Mouse (Mus musculus) adrenal gland, adult (tissue): ENCODE results near the gene Klk7.

ENCODE experiments used
- DNase-seq, 2 experiments: peaks; one replicate each; pipeline ENCODE4 v3.0.0; 2022 to 2023; ENCODE audit warnings: low spot score in 1 of 2; ENCODE audit not compliant: inconsistent age in 2 of 2

The Klk7 gene

DNA sequence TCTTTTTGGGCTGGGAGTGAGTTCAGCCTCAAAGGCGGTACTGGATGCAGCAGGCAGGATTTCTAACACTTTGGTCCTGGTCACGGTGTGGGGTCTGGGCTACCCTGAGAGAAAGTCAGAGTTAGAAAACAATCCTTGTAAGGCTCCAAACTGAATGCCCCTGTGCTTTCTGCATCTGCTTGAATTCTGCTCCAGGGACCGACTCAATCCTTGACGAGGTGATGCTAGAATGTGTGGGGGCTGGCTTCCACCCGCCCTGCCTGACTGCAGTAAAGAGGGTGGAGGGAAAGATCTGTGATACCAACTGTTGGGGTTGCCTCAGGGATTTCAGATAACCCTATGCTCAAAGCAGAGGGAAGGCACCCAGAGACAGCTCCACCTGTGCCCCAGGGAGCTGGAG is at the start of gene Klk7:
Klk7 (plus strand) TSS at position 301 of the 400 bp plus-strand sequence.
- no peak for DNase-seq

DNA sequence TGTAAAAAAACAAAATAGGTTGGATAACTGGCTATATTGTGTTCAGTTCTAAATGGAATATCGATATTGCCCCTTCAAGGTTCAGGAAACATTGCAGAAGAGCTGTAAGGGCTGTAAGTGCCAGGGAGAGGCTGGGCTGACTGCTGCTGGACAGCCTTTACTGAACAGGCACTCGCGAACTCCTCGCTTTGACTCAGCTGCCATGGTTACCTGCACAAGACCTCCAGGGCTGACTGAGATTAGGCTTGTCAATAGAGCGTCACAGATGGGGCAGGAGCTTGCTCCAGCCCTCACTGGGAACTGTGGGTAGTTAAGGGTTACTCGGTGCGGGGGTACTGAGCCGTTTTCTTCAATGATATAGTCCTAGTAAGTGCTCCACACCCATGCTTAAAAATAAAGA is 44.6 kb upstream of the Klk7 start:
- DNase-seq: no peak

DNA sequence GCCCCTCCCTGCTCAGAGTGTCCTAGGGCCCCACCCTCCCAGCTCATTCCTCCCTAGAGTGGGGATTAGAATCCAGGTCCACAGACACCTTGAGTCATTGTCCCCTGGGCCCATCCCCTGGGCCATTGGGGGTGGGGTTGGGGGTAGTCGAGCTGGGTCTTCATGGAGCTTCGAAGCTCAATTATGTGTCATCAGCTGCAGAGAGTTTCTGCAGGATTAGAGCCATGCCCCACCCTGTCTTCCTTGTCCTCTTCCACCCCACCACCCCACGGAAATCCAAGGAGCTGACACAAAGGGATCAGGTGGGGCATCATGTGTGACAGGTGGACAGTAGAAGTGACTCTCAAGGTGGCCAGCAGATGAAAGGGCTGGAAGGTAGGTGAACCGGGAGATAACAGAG is 42.5 kb upstream of the Klk7 start, which contains the start of gene Klk12:
Klk12 (plus strand) TSS at position 301 of the 400 bp plus-strand sequence.
- DNase-seq: no peak

DNA sequence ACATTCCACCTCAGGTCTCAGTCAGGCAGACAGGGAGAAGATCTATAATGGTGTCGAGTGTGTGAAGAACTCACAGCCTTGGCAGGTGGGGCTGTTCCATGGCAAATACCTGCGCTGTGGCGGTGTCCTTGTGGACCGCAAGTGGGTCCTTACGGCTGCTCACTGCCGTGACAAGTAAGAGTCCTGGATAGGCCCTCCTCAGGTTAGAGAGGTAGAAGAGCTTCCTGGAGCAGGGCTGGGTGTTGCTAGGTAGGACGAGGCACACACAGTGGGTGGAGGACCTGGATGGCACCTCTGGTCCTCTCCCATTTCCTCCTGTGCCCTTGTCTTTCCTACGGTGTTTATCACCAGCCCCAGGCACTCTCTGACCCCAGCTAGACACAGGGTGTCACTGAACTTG is 41.5 kb upstream of the Klk7 start:
- DNase-seq: no peak

DNA sequence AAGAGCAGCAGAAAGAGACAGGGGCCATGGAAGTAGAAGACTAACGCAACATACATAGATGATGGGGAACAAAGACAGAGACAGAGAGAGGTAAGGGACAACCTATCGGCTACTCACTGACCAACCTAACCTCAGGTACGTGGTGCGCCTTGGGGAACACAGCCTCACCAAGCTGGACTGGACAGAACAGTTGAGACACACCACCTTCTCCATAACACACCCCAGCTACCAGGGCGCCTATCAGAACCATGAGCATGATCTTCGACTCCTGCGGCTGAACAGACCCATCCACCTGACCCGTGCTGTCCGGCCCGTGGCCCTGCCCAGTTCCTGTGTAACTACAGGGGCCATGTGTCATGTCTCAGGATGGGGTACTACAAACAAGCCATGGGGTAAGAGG is 40.4 kb upstream of the Klk7 start:
- no peak for DNase-seq

DNA sequence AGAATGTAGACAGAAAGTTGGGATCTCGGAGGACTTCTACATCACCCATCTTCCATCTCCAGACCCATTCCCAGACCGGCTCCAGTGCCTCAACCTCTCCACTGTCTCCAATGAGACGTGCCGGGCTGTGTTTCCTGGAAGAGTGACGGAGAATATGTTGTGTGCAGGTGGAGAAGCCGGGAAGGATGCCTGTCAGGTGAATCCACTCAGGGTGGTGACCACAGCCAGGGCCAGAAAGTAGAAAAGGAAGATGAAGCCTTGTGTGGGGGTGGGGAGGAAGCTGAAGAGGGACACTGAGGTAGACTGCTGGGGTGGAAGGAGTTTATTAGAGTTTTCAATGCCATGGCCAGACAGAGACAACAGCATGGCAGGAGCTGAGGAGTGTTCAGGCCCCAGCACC is 39.2 kb upstream of the Klk7 start:
- DNase-seq: no peak

DNA sequence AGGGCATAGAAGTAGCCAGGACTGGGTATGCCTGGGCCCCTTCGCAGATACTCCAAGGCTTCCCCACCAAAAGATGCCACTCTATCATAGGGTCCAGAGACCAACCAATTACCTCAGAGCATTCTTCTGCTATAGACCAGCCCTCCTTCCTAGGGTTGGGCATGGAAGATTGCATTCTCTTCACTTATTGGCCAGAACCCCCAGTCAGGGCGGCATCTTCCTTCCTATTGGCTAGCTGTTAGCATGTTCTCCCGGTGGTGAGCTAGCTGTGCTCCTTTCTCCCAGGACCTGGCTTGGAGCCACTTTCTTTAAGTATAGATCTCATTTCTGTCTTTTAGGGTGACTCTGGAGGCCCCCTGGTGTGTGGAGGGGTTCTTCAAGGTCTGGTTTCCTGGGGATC is 38.2 kb upstream of the Klk7 start:
- no peak for DNase-seq

DNA sequence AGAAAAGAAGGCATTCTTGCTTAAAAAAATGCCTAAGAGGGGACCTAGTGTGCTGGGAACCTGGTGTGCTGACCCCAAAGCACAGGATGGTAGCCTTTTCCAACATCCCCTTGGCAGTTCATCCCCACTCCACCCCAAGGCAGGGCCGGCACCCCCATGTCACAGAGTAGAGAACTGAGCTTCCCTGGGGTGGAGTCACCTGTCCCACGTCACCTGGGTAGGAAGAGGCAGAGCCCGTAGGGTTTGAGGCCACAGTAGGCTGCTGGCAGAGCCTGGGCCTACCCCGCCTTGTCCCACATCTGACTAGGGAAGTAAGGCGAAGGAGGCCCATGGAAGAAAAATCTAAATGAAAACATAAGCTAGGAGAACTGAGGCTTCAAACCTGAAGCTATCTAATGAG is 36.7 kb upstream of the Klk7 start, which contains the start of gene Klk11:
Klk11 (plus strand) TSS at position 241 of the 400 bp plus-strand sequence.
- DNase-seq: no peak

DNA sequence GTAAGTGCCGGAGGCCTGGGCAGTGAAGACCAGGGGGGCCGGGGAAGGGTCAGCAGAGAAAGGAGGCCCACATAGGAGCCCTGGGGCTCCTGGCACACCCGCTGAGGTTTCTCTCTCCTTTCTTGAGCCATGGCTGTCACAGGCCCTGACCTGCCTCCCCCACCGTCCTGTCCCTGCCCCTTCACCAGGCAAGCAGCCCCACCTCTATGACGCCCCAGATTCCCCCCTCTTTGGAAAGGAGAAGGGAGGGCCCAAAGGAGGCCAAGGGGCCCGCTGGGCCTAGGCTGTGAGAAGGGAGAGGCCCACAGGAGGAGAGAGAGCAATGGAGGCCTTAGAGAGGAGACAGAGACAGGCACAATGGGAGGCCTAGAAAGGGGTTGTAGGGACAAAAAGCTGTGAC is 36.3 kb upstream of the Klk7 start:
- no peak for DNase-seq

DNA sequence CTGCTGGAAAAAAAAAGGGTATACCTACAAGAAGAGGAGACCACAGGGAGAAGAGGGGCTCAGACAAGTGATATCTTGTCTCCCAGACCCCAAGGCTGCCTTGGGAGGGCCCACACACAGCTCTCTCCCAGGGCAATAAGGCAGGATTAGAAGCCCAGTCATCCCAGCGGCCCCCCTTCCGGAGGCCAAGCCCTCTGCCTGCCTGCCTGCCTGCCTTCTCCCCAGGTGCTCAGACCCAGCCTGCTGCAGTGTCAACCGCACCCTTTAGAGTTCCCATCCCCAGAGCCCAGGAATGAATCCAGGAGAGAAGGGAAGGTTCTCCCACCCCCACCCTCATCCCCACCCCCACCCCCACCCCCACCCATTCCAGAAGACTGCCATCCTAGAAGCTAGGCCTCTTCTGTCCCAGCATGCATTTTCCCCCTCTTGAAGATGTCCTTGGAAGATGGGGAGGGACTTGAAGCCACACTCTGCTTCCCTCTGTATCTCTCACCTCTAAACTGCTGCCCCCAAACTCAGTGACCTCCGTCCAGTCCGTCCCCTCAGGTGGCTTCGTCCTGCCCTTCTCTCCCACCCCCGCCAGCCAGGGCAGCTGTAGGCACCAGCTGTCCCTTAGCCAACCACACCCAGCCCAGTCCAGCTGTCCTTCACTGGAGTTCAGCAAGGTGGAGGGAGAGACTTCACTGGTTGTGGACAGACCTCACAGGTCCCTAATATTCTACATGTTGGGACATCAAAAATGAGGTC is 35.6 kb upstream of the Klk7 start:
- no peak for DNase-seq

DNA sequence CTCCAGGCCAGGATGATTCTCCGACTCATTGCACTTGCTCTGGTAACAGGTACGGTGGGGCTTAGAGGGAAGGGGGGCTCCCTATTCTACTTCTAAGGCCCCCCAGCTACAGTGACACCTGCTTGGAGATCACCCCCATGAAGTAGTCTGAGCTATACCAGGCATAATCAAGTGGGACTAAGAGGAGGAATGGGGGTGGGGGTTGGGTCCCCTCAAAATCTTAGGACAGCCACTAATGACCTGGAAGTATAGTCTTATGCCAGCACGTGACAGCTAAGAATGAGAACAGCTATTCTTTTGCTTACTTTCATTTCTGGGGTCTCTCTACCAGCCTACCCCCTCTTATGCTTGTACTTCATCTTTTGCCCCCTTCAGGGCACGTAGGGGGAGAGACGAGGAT is 34.6 kb upstream of the Klk7 start:
- no peak for DNase-seq

DNA sequence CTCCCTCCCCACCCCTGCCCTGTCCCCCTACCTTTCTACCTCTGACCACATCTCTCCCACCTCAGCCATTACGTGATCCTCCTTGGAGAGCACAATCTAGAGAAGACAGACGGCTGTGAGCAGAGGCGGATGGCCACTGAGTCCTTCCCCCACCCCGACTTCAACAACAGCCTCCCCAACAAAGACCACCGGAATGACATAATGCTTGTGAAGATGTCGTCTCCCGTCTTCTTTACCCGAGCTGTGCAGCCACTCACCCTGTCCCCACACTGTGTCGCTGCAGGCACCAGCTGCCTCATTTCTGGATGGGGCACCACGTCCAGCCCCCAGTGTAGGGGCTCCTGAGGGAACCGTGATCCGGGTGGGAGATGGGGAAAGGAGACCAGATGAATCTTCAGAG is 33.7 kb upstream of the Klk7 start:
- DNase-seq: no peak

DNA sequence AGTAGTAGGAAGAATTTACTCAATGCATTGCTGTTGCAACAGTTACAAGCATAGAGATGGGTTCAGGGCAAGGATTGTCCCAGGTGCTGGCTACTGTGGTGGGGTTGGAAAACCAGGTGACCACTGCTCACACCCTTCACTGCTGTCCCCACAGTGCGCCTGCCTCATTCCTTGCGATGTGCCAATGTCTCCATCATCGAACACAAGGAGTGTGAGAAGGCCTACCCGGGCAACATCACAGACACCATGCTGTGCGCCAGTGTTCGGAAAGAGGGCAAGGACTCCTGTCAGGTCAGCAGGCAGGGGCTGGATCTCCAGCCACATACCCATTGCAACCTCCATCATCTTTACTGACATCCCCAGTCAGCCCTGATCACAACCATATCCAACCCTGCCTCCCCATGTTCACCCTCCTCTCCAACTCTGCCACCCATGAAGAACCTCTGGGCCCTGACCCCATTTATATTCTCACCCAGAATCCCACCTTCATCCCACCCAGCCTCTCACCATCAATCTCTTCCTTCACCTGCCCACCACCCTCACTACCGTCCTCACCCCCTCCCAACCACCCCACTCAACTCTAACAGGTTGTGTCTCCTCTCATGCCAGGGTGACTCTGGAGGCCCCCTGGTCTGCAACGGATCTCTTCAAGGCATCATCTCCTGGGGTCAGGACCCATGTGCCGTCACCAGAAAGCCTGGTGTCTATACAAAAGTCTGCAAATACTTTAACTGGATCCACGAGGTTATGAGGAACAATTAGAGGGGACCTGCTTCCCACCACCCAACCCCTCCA is 32.7 kb upstream of the Klk7 start:
- DNase-seq: no peak

DNA sequence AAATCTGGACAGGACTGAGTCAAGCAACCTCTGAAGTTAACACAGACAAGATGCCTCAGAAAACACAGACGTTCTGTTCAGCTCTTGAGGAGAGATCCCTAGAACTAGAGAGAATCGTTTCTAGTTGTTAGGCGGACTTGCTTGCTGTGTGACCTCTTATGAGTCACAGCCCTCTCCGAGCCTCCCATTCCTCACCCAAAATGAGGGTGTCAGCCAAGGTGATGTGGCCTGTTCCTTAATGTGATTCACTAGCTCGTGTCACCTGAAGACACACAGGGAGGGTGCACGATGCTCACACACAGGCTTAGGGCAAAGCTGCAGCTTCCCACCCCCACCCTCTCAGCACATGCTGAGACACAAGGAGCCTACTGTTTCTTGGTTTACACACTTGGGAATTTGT is 30.9 kb upstream of the Klk7 start:
- no peak for DNase-seq

DNA sequence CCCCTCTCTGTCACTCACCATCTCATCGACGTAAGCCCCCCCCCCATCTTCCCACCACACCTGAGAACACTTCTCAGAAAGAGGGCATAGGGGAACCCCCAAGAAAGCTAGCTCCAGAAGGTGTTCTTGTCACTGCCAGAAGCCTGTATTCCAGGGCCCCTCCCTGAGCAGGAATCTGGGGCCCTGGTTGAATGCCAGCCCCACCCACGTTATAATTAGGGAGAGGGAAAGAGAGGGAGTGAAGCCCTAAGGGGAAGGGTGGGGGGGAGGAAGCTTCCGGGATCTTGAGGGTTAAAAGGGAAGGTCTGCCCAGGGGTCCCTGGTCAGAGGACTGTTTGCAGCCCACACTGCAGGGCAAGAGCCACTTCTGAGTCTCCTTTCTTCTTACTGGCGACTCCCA is 30.3 kb upstream of the Klk7 start, which contains the start of gene Klk10:
Klk10 (plus strand) TSS at position 290 of the 400 bp plus-strand sequence.
- no peak for DNase-seq

DNA sequence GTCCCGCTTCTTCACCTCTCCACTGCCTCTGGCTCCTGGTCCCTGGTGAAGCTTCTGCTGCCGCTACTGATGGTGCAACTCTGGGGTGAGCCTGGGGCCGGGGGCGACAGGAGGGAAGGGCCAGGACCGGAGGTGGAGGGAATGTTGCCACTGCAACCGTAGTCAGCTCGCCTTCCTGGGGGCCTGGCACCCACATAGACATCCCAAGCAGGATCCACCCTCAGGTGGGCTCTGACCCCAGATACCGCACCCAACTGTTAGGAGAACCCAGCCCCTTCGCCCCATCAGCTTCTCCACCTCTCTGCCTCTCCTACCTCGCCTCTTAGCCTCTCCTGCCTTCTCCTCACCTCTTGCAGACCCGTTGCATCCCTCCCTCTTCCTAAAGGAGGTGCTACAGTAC is 29.6 kb upstream of the Klk7 start:
- DNase-seq: no peak

DNA sequence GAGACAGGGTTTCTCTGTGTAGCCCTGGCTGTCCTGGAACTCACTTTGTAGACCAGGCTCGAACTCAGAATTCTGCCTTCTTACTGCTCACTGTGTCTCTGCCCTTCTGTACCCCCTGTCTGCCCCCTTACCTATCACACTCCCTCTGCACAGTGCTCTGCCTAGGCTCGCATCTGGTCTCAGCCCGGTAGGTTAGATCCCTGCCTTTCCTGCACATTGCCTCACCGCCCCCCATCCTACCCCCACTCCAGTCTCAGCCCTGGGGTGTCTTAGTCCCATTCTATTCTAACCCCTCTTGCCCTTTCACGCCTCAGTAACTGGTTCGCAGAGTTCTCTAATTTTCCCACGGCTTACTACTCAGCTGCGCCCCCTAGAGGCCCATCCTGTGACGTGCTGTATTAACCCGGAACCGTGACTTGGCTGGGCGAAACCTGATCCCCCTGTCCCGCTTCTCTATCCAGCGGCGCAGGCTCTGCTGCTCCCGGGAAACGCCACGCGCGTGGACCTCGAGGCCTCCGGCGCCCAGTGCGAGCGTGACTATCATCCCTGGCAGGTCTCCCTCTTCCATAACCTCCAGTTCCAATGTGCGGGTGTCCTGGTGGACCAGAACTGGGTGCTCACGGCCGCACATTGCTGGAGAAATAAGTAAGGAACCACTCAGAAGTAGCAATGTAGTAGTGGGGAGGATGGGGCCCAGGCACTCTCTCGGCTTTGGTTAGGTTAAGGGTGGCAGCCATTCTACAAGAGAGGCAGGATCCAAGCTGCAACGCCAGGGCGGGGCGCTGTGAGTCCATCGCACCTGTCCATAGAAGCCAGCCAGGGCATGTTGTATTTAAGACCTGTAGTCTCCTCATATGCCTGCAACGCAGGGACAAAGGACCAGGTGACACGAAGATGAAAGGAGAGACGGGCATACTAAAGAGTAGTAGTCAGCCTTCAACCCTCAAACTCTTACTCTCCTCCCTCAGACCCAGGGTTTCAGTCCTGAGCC is 28.5 kb upstream of the Klk7 start:
- peak; percentile 57 to 91 for DNase-seq

DNA sequence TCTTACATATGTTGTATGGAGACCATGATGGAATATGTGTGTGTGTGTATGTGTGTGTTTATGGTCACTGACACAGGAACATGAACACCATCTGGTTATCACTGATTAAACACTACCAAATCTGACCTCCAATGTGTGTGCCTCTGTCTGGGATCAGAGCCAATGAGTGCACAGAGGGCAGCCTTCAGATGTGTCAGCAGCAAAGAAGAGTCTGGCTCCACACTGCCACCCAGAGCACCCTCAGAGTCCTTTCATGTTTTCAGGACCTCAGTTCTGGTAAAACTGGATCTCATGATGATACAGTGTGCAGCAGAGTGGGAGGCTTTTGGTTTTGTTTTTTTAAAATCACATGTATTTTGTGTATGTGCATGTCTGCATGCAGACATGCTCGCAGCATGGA is 25.8 kb upstream of the Klk7 start:
- DNase-seq: peak; percentile 39 to 75

DNA sequence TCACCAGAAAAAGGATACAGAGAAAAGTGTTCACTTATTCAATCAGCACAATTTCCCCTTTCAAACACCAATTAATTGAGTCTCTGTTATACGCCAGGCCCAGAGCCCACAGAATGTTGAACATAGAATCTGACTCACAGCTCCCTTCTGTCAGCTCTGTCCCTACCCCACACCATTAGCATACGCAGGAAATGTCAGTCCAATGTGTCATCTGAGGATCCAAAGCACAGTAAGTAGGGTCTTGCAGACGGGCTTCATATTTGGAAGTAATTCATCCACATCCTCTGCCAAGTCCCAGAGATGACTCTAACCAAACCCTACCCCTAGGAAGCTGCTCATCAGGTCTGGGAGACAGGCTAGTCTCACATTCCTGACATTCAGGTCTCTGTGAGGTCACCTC is 23.0 kb upstream of the Klk7 start:
- no peak for DNase-seq

DNA sequence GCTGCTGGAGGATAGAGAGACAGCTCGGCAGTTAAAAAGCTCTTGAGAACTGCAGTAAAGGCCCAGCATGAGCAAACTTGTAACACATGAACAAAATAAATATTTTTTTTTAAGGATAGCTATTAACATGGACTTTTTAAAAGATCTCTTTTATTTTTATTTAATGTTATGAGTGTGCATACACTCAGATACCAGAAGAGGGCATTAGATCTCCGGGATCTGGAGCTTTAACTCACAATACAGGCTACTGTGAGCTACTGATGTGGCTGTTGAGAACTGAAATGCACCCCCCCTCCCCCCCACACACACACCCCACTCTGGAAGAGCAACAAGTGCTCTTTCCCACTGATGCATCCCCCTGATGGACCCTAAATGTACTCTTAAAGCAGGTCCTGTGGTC is 21.8 kb upstream of the Klk7 start:
- no peak for DNase-seq

DNA sequence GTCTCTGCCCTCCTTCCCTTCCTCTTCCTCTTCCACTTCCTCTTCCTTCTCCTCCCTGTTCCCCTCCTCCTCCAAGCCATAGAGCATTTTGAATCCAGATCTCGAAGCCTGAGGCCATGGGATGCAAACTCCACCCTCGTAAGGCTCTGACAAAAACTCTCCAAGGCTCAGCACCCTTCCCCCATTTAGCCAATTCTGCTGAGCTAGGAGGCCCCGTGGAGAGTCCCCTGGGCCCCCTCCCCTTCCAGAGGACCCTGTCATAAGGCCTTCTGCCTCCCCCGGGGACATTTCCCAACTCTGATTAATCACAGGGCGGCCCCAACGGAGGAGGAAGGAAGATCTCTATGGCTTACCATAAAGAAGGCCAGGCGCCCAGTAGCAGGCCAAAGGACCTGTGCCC is 19.5 kb upstream of the Klk7 start, which contains the start of gene Klk9:
Klk9 (plus strand) TSS at position 301 of the 400 bp plus-strand sequence.
- DNase-seq: no peak
